Mouse (Mus musculus) bone marrow, adult 2 months (tissue): Measurements from ENCODE around the gene Ly6g6d.

ENCODE experiments used
- CTCF ChIP-seq: fragments of 200-500 bp; IDR thresholded peaks from 2 replicates; pipeline ENCODE4 v1.5.1; 2011; ENCODE audit warnings: low read length, control low read depth; ENCODE audit not compliant: control insufficient read depth, insufficient read depth
- POLR2A ChIP-seq: fragments of 200-500 bp; IDR thresholded peaks from 2 replicates; pipeline ENCODE4 v1.6.1; 2011; ENCODE audit warnings: low read depth, mild to moderate bottlenecking, control low read depth, low read length, borderline replicate concordance; ENCODE audit not compliant: control insufficient read depth

- TF ChIP-seq CTCF (no peak), POLR2A (no peak; the same call in 1 of the 2 replicates)
These were observed 50.4 kb downstream of the Ly6g6d start, which contains the start of gene Sapcd1 for GRCm38 (mm10) chr17:35027277-35028068.
